Mouse (Mus musculus) olfactory bulb, adult 2 months (tissue): Measurements from ENCODE around the gene Kcna7.

Source experiments
- CTCF ChIP-seq: fragments of 200-500 bp; IDR thresholded peaks from 2 replicates; pipeline ENCODE4 v1.5.1; 2012; ENCODE audit warnings: low read depth, mild to moderate bottlenecking, low read length, moderate library complexity; ENCODE audit not compliant: insufficient read depth
- POLR2A ChIP-seq: fragments of 200-500 bp; IDR thresholded peaks from 2 replicates; pipeline ENCODE4 v1.6.1; 2012; ENCODE audit warnings: mild to moderate bottlenecking, low read depth, low read length, moderate library complexity; ENCODE audit not compliant: insufficient read depth

- TF ChIP-seq POLR2A (no peak), CTCF (no peak)
These were observed 39.5 kb upstream of the Kcna7 start for GRCm38 (mm10) chr7:45365742-45366651.
